Mouse (Mus musculus) megakaryocyte, embryonic 14.5 days (primary cell): Measurements from ENCODE around the gene Nagk.

Experiments
- FLI1 ChIP-seq: IDR thresholded peaks from 2 replicates; pipeline ENCODE4 v1.6.1; 2012; ENCODE audit warnings: low read length, inconsistent platforms, mixed read lengths
- GATA1 ChIP-seq: IDR thresholded peaks from 3 replicates; pipeline ENCODE4 v1.6.1; 2012; ENCODE audit warnings: mixed read lengths, low read length, inconsistent platforms, borderline replicate concordance

DNA sequence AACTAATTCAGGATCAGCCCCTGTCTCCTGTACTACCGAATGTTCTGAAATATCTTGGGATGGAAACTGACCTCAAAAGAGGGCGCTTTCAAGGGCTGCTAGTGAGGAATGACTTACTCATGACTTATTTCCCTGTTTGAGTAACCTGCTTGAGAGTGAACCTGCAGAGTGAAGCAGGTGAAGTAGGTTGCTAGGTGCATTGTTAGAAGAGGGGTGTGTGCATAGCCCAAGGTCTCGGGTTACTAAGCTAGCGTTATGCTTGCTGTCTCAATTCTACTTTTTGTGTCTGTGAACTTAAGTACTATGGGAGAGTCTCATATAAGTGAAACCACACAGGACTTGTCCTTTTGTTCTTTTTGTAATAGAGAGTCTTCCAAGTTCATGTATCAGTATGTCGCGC, 45.3 kb downstream of the Nagk start:
- TF ChIP-seq FLI1: no peak
- TF ChIP-seq GATA1: no peak
